Comparison of ENCODE assay signal across 16 mouse cellular contexts in genomic region chr10:45092080-45093056, GRCm38 (mm10). TPM values are rescaled to one million over a fixed set of nuclear protein-coding genes. Genes with fewer than 3 reads are reported as not detected.
DNase-seq lines count a peak whose midpoint lies in the region; ATAC-seq and TF ChIP-seq lines count a peak whose summit lies in the region.
"Had no signal": no experiment of that assay in that cellular context is flagged by ENCODE, and none has a peak within 500 bp of the region (broad histone marks: within the 10 kb centered on the region; RNA-seq: fewer than 3 reads in every experiment).

No protein-coding gene starts in this region.

- peak overlapping the region; percentile 37; the same call in 1 of the 2 replicates for H3K9ac ChIP-seq in heart, embryonic 13.5 days
- H3K9ac ChIP-seq in lung, postnatal 0 days (replicated peaks; ENCODE audit: low read depth) = no peak overlapping the region
- H3K9ac ChIP-seq: limb, embryonic 15.5 days had no signal

- WGBS in heart, embryonic 13.5 days = 70% methylated on average over 12 of the region's 12 CpGs
- 81% methylated on average over 12 of the region's 12 CpGs for WGBS in lung, postnatal 0 days
- WGBS in lung, adult 2 months = 80% methylated on average over 12 of the region's 12 CpGs

- TF ChIP-seq POLR2A in lung, adult 2 months (IDR thresholded peaks at IDR 0.05; ENCODE audit: borderline replicate concordance, extremely low read depth, low read depth, low read length) = no peak

- no peak for TF ChIP-seq CTCF in lung, postnatal 0 days (IDR thresholded peaks at IDR 0.05)
- no peak for TF ChIP-seq CTCF in lung, adult 2 months (IDR thresholded peaks at IDR 0.05; ENCODE audit: insufficient read depth, low read length)

- no peak for DNase-seq in heart, adult 18-20 months
- DNase-seq in lung, postnatal 0 days (ENCODE audit: low spot score) = no peak
- no peak for DNase-seq in lung, adult 2 months
- peak; percentile 81 for DNase-seq in ES-CJ7 (ENCODE audit: low read depth, low spot score)
- no peak for DNase-seq in embryo, embryonic 11 days
- DNase-seq: cerebellum, adult 9-11 months; kidney, adult 9 months; kidney, postnatal 4 days; spleen, adult 18-20 months; thymus, postnatal 36 days had no signal

- peak overlapping the region; percentile 62 for H3K27ac ChIP-seq in heart, embryonic 13.5 days (replicated peaks)
- H3K27ac ChIP-seq in lung, postnatal 0 days (ENCODE audit: low read length) = peak overlapping the region; percentile 16
- H3K27ac ChIP-seq: limb, embryonic 15.5 days; stomach, postnatal 0 days had no signal

- peaks cover 25% of the 10 kb centered on the region for H3K4me1 ChIP-seq in heart, embryonic 13.5 days
- no peaks in the 10 kb centered on the region for H3K4me1 ChIP-seq in lung, postnatal 0 days (ENCODE audit: insufficient read depth, low read depth, low read length)
- H3K4me1 ChIP-seq in lung, adult 2 months (ENCODE audit: control insufficient read depth, insufficient read depth, low read length) = no peaks in the 10 kb centered on the region
- H3K4me1 ChIP-seq: limb, embryonic 15.5 days had no signal

- H3K4me2 ChIP-seq in heart, embryonic 13.5 days = no peak overlapping the region
- H3K4me2 ChIP-seq in lung, postnatal 0 days (replicated peaks; ENCODE audit: low read depth, low read length) = no peak overlapping the region
- H3K4me2 ChIP-seq: limb, embryonic 15.5 days had no signal

- ATAC-seq in heart, embryonic 13.5 days (ENCODE audit: extremely low read depth, insufficient number of reproducible peaks, low FRiP score, low TSS enrichment) = no peak
- ATAC-seq in lung, postnatal 0 days = no peak
- peak; percentile 53; the same call in 1 of the 2 replicates for ATAC-seq in neutrophil, adult 5-6 weeks (ENCODE audit: extremely low read depth, insufficient number of reproducible peaks, low FRiP score, poor library complexity, severe bottlenecking)
- ATAC-seq: CD4-positive, CD25-positive, alpha-beta regulatory T cell, adult 4 months; midbrain, embryonic 16.5 days had no signal

- H3K9me3 ChIP-seq in heart, embryonic 13.5 days = no peaks in the 10 kb centered on the region
- H3K9me3 ChIP-seq in lung, postnatal 0 days (ENCODE audit: low read length) = no peaks in the 10 kb centered on the region
- H3K9me3 ChIP-seq: limb, embryonic 15.5 days had no signal

- no peaks in the 10 kb centered on the region for H3K27me3 ChIP-seq in heart, embryonic 13.5 days (replicated peaks)
- no peaks in the 10 kb centered on the region for H3K27me3 ChIP-seq in lung, postnatal 0 days (replicated peaks; ENCODE audit: insufficient read depth, low read length)
- H3K27me3 ChIP-seq: limb, embryonic 15.5 days had no signal

- H3K36me3 ChIP-seq in heart, embryonic 13.5 days = peaks cover 59% of the 10 kb centered on the region
- peaks cover 13% of the 10 kb centered on the region for H3K36me3 ChIP-seq in lung, postnatal 0 days (ENCODE audit: insufficient read depth, low read length)

- TF ChIP-seq EP300 in lung, postnatal 0 days (IDR thresholded peaks at IDR 0.05) = no peak

- no peak overlapping the region for H3K4me3 ChIP-seq in heart, embryonic 13.5 days
- no peak overlapping the region for H3K4me3 ChIP-seq in lung, postnatal 0 days (ENCODE audit: low read depth, low read length)
- H3K4me3 ChIP-seq in lung, adult 2 months (replicated peaks; ENCODE audit: extremely low read depth, low read depth, low read length) = no peak overlapping the region
- H3K4me3 ChIP-seq: limb, embryonic 15.5 days had no signal

RNA-seq across cellular contexts. Expression of gene Prep, which starts 25.4 kb away (rescaled TPM):
- 27.8 and 29.6 TPM in 2 replicates for polyA plus RNA-seq in heart, embryonic 13.5 days (2015; fragmentation: Nextera tagmentation; extraction: Ambion mirVana)
- 10 to 100 TPM; 12.3 to 12.5 TPM for total RNA-seq in heart, adult 18-20 months (2021)
- 20.1 and 22.6 TPM in 2 replicates for polyA plus RNA-seq in lung, postnatal 0 days (2015; fragmentation: Nextera tagmentation; extraction: Ambion mirVana)
- 18.0 and 19.8 TPM in 2 replicates for polyA plus RNA-seq in lung, adult 2 months (2012; rRNA removed)
- total RNA-seq in neutrophil, adult 5-6 weeks (2017) = 9.5 and 11.2 TPM in 2 replicates
